Mouse (Mus musculus) c-Kit-positive CD71-positive TER-119-positive erythroid progenitor cells, embryonic 14.5 days (primary cell): ENCODE measurements around the gene Adam33.

Source experiments
- DNase-seq: peaks from one replicate; pipeline ENCODE4 v3.0.0-alpha.2; 2013; ENCODE audit warnings: low spot score

Gene Adam33

GRCm38 (mm10) chr2:131026941-131027340 lies 36.7 kb downstream of the Adam33 start:
- DNase-seq, result no peak

DNA sequence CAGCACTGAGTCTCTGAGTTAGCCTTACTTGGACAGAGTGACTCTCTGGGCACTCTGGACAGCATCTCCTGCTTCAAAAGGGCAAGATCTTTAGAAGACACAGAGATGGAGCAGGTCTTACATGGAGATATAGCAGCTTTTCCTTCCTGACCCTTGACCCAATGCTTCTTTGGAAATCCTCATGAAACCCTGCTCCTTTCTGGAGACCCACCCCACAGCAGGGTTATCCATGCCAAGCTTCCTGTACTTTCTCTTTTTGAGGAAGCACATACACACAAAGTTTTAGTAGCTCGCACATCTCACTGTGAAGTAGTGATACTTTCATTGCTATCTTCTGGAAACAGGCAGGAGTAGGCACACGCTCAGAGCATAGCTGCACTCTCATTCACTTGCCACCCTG lies 38.4 kb downstream of the Adam33 start:
- no peak for DNase-seq

DNA sequence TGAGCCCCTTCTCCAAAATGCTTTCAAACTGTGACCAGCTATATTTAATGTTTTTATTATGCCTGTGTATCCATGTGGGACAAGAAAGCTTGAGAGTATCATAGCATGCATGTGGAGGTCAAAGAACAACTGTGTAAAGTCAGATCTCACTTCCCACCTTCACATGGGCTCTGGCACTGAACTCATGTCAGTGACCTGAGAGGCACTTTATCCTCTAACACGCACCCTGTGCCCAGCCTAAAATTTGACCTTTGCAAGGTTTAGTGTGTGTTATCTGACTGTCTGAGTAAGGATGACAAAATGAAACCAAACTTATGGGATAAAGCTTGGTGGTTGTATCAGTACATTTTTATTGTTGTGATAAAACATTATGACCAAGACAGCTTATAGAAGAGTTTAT lies 53.0 kb downstream of the Adam33 start:
- no peak for DNase-seq

GRCm38 (mm10) chr2:131009123-131009522 lies 54.5 kb downstream of the Adam33 start:
- DNase-seq, result no peak
